Mouse (Mus musculus): ENCODE data around the gene Spata32. TPM values are rescaled to one million over a fixed set of nuclear protein-coding genes. Genes with fewer than 3 reads are reported as not detected.

Gene Spata32
- polyA plus RNA-seq, 1 experiment: 0.68 TPM

DNA sequence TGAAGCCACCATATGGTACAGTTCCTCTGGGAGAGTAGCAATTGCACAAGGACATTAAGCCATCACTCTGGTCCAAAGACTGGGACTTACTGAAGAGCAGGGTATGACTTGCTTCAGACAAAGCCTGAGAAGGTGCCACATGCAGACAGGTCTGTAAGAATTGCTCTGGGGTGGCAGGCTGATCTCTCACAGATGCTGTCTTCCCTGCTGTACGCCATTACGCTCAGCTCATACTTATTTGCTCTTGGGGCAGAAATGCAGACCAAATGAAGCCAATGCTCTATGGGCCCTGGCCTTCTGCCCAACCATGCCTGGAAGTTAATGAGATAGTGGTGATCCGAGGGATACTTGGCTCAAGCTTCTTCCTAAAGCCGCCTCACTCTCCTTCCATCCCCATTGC is 26.6 kb upstream of the Spata32 start:
- peak; percentile 33 for DNase-seq (ENCODE audit: low read depth)
- TF ChIP-seq CTCF (IDR thresholded peaks at IDR 0.05; ENCODE audit: borderline replicate concordance, extremely low read depth, insufficient read depth, insufficient read length): no peak
- no peak for TF ChIP-seq POLR2A (IDR thresholded peaks at IDR 0.05; ENCODE audit: borderline replicate concordance, extremely low read depth, insufficient read depth, insufficient read length, poor library complexity, severe bottlenecking)

- TF ChIP-seq CTCF (IDR thresholded peaks at IDR 0.05; ENCODE audit: borderline replicate concordance, extremely low read depth, insufficient read depth, insufficient read length) (no peak), POLR2A (IDR thresholded peaks at IDR 0.05; ENCODE audit: borderline replicate concordance, extremely low read depth, insufficient read depth, insufficient read length, poor library complexity, severe bottlenecking) (no peak)
- DNase-seq (ENCODE audit: low read depth): no peak
Observed at GRCm38 (mm10) chr11:103240740-103241139, 22.5 kb upstream of the Spata32 start.

- no peak for DNase-seq (ENCODE audit: low read depth)
- TF ChIP-seq POLR2A (IDR thresholded peaks at IDR 0.05; ENCODE audit: borderline replicate concordance, extremely low read depth, insufficient read depth, insufficient read length, poor library complexity, severe bottlenecking) (no peak), CTCF (IDR thresholded peaks at IDR 0.05; ENCODE audit: borderline replicate concordance, extremely low read depth, insufficient read depth, insufficient read length) (no peak)
Observed at GRCm38 (mm10) chr11:103237757-103238156, 19.5 kb upstream of the Spata32 start.

DNA sequence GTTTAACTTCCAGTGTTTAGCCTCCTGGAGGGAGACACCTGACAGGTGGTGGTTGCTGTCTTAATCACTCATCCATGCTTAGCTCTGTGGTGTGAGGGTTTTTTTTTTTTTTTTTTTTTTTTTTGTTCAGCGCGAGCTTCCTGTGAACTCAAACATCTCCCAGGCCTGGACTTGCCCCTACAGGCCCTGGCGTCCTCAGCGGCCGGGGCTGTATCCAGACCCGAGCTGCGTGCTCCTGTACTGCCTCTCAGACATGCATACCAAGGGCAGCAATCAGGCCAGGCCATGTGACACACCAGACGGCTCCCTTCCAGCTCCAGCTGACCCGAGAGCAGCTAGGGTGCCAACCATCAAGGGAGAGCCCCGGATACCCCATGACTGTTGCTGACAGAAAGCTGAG is 18.7 kb upstream of the Spata32 start:
- DNase-seq (ENCODE audit: low read depth): no peak
- TF ChIP-seq POLR2A (IDR thresholded peaks at IDR 0.05; ENCODE audit: borderline replicate concordance, extremely low read depth, insufficient read depth, insufficient read length, poor library complexity, severe bottlenecking): no peak
- no peak for TF ChIP-seq CTCF (IDR thresholded peaks at IDR 0.05; ENCODE audit: borderline replicate concordance, extremely low read depth, insufficient read depth, insufficient read length)

DNA sequence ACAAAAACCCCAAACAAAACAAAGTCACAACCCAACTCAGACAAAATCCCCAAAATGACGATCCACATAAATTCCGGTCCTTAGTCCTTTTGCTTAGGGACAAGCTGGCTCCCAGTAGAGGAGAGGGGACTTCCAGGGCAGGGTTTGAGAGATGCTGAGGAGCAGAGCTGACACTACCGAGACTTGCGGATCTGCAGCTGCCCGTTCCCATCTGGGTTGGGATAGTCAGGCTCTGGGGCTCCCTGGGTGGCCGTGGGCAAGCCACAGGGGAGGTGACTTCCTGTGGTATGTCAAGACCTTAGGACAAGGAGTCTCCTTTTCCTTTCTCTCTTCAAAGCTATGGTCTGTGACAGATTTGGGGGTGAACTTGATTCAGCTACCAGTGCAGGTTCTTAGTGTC is 18.2 kb upstream of the Spata32 start:
- TF ChIP-seq CTCF (IDR thresholded peaks at IDR 0.05; ENCODE audit: borderline replicate concordance, extremely low read depth, insufficient read depth, insufficient read length) (no peak), POLR2A (IDR thresholded peaks at IDR 0.05; ENCODE audit: borderline replicate concordance, extremely low read depth, insufficient read depth, insufficient read length, poor library complexity, severe bottlenecking) (no peak)
- DNase-seq (ENCODE audit: low read depth): no peak

DNA sequence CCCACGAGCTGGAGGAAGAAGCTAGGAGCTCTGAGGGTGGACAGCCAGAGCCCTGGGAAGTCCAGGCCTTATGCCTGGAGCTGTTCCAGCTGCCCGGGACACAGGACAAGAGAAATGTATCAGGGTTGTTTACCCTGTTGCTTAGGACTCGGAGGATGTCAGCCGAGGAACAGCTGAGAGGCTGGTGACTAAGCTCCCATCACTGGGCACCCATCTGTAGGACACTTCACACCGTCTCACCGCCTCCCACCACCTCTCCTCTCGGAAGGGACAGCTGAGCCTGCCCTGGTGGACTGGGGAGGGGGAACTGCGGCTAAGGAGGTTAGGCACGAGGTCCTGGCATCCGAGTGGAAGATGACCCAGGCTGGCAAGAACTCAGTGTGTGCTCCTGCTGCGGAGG is 17.5 kb upstream of the Spata32 start:
- no peak for DNase-seq (ENCODE audit: low read depth)
- TF ChIP-seq CTCF (IDR thresholded peaks at IDR 0.05; ENCODE audit: borderline replicate concordance, extremely low read depth, insufficient read depth, insufficient read length) (no peak), POLR2A (IDR thresholded peaks at IDR 0.05; ENCODE audit: borderline replicate concordance, extremely low read depth, insufficient read depth, insufficient read length, poor library complexity, severe bottlenecking) (no peak)

DNA sequence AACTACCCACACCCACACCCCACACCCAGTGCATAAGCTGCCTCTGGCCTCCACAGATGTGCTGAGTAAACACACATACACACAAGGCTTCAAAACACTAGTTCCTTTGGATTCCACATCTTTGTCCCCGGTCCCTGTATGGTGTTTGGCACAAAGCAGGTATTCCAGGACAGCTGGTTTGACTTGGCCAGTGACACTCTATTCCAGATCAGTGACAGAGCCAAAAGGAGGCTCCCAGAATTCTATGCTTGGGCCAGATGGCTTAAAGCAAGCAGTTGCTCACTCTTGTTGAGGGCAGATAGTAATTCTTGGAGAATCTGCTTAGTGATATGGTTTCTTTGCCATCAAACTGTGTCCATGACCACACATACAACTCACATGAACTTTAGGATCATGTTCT is 16.2 kb upstream of the Spata32 start:
- no peak for DNase-seq (ENCODE audit: low read depth)

DNA sequence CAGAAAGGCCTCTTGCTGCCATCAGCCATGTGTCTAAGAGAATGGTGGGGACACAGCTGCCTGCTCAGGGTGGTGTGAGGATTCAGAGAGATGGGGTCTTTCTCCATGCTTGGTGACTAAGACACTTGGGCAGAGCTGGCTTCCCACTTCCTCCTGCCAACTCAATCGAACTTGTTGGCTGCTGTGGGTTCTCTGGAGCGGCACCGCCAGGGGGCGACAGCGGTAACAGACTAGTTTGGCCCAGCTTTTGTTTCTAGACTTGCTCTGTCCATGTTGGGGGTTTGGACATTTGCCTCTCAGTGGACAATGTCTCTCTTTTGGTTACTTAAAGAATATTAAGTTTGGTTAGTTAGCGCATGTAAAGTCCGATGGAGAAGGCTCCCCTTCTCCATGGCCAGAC is 14.7 kb upstream of the Spata32 start:
- DNase-seq (ENCODE audit: low read depth): peak; percentile 80
- TF ChIP-seq POLR2A (IDR thresholded peaks at IDR 0.05; ENCODE audit: borderline replicate concordance, extremely low read depth, insufficient read depth, insufficient read length, poor library complexity, severe bottlenecking) (no peak), CTCF (IDR thresholded peaks at IDR 0.05; ENCODE audit: borderline replicate concordance, extremely low read depth, insufficient read depth, insufficient read length) (peak; percentile 90)

More for the DNA sequence above, 16.2 kb upstream of the Spata32 start:
- TF ChIP-seq CTCF (IDR thresholded peaks at IDR 0.05; ENCODE audit: borderline replicate concordance, extremely low read depth, insufficient read depth, insufficient read length): no peak
- TF ChIP-seq POLR2A (IDR thresholded peaks at IDR 0.05; ENCODE audit: borderline replicate concordance, extremely low read depth, insufficient read depth, insufficient read length, poor library complexity, severe bottlenecking): no peak

DNA sequence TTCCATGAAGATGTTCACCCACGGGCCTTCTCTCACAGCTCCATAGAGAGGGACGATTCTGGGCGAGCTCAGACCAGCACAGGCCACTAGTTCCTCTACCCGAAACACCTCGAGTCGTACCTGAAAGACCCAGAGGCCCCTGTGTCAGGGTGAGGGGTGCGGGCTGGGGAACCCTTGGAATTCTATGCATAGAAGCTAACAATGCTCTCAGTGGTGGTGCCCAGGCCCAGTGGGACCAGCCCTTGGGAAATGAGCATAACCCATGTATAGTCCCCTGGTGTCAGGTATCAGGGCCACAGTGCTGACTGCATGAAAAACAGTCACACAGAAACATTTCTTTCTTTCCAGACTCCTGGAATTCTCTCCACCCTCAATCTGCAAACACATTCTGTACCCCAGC is 13.1 kb upstream of the Spata32 start:
- TF ChIP-seq CTCF (IDR thresholded peaks at IDR 0.05; ENCODE audit: borderline replicate concordance, extremely low read depth, insufficient read depth, insufficient read length) (no peak), POLR2A (IDR thresholded peaks at IDR 0.05; ENCODE audit: borderline replicate concordance, extremely low read depth, insufficient read depth, insufficient read length, poor library complexity, severe bottlenecking) (no peak)
- DNase-seq (ENCODE audit: low read depth): no peak

DNA sequence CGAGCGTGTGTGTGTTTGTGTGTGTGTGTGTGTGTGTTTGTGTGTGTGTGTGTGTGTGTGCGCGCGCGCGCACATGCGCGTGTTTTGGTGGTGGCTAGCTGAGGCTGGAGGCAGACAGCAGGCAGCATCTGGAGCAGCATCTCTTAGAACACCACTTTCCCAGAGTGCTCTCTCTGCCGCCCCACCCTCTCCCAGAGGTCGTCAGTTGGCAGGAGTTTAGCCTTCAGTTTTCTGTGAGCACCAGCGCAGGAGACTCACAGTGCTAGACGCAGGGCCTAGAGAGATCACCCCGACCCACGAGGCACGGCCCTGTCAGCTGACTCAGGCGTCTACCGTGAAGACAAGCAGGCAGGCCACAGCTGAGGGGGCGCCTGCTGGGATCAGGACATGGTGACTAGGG is 12.4 kb upstream of the Spata32 start:
- no peak for TF ChIP-seq CTCF (IDR thresholded peaks at IDR 0.05; ENCODE audit: borderline replicate concordance, extremely low read depth, insufficient read depth, insufficient read length)
- TF ChIP-seq POLR2A (IDR thresholded peaks at IDR 0.05; ENCODE audit: borderline replicate concordance, extremely low read depth, insufficient read depth, insufficient read length, poor library complexity, severe bottlenecking): no peak
- no peak for DNase-seq (ENCODE audit: low read depth)

DNA sequence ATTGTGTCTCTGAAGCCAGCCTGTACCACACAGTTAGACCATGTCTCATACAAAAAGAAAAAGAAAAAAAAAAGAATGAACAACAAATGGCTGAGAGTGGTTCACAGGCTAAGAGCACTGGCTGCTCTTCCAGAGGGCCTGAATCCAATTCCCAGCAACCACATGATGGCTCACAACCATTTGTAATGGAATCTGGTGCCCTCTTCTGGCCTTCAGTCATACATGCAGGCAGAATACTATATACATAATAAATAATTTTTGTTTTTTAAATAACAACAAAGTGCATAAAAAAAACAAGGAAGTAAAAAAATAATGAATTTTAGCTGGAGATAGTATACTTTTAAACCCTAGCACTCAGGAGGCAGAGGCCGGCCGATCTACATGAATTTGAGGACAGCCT is 11.4 kb upstream of the Spata32 start:
- no peak for TF ChIP-seq CTCF (IDR thresholded peaks at IDR 0.05; ENCODE audit: borderline replicate concordance, extremely low read depth, insufficient read depth, insufficient read length)
- no peak for TF ChIP-seq POLR2A (IDR thresholded peaks at IDR 0.05; ENCODE audit: borderline replicate concordance, extremely low read depth, insufficient read depth, insufficient read length, poor library complexity, severe bottlenecking)

GRCm38 (mm10) chr11:103223951-103224456 is 5.8 kb upstream of the Spata32 start:
- TF ChIP-seq CTCF (IDR thresholded peaks at IDR 0.05; ENCODE audit: borderline replicate concordance, extremely low read depth, insufficient read depth, insufficient read length) (no peak), POLR2A (IDR thresholded peaks at IDR 0.05; ENCODE audit: borderline replicate concordance, extremely low read depth, insufficient read depth, insufficient read length, poor library complexity, severe bottlenecking) (no peak)
- DNase-seq (ENCODE audit: low read depth): no peak

More for the DNA sequence above, 11.4 kb upstream of the Spata32 start:
- no peak for DNase-seq (ENCODE audit: low read depth)
